Mouse (Mus musculus) erythroblast, embryonic 14.5 days (primary cell): ENCODE results near the gene Erc2. TPM values are rescaled to one million over a fixed set of nuclear protein-coding genes. Genes with fewer than 3 reads are reported as not detected.

Experiments used
- H3K27me3 ChIP-seq: 2 replicates; pipeline ENCODE4 v1.6.1; 2012; ENCODE audit warnings: inconsistent platforms; ENCODE audit not compliant: control insufficient read depth
- H3K36me3 ChIP-seq: 2 replicates; pipeline ENCODE4 v1.6.1; 2012; ENCODE audit warnings: mild to moderate bottlenecking, inconsistent platforms; ENCODE audit not compliant: control insufficient read depth
- H3K4me1 ChIP-seq: 2 replicates; pipeline ENCODE4 v1.6.1; 2012; ENCODE audit warnings: inconsistent platforms; ENCODE audit not compliant: control insufficient read depth
- H3K4me3 ChIP-seq: replicated peaks from 2 replicates; pipeline ENCODE3; 2012; ENCODE audit warnings: moderate library complexity, mild to moderate bottlenecking, inconsistent platforms
- H3K9me3 ChIP-seq: 2 replicates; pipeline ENCODE4 v1.6.1; 2012; ENCODE audit warnings: low read length, inconsistent platforms, mixed read lengths; ENCODE audit not compliant: control insufficient read depth
- GATA1 ChIP-seq: IDR thresholded peaks from 2 replicates; pipeline ENCODE4 v1.6.1; 2012; ENCODE audit warnings: low read length, inconsistent platforms, mixed read lengths
- TAL1 ChIP-seq: IDR thresholded peaks from 3 replicates; pipeline ENCODE4 v1.6.1; 2012; ENCODE audit warnings: low read length, inconsistent platforms, mixed read lengths
- polyA plus RNA-seq: library from polyadenylated mRNA; stranded (reverse); fragments of >175 nt; gene quantifications from 2 replicates; pipeline ENCODE4 v1.2.3, GENCODE M21; 2012

Gene Erc2
- polyA plus RNA-seq, 1 experiment, result not detected

GRCm38 (mm10) chr14:28475012-28475411 lies 852.8 kb downstream of the Erc2 start:
- Histone ChIP-seq H3K9me3 (no peaks in the 10 kb centered on the region), H3K27me3 (no peaks in the 10 kb centered on the region), H3K36me3 (no peaks in the 10 kb centered on the region), H3K4me3 (no peak overlapping the region), H3K4me1 (no peaks in the 10 kb centered on the region)
- TF ChIP-seq GATA1 (no peak), TAL1 (no peak)

- H3K4me3 ChIP-seq, result no peak overlapping the region
- H3K4me1 ChIP-seq, result no peaks in the 10 kb centered on the region
- no peaks in the 10 kb centered on the region for H3K36me3 ChIP-seq
- TF ChIP-seq GATA1, result no peak
- TF ChIP-seq TAL1, result no peak
- H3K27me3 ChIP-seq, result no peaks in the 10 kb centered on the region
- no peaks in the 10 kb centered on the region for H3K9me3 ChIP-seq
Measured at GRCm38 (mm10) chr14:28475421-28475820, 853.2 kb downstream of the Erc2 start.

- no peak for TF ChIP-seq GATA1
- TF ChIP-seq TAL1, result no peak
Measured at GRCm38 (mm10) chr14:28476746-28477145, 854.5 kb downstream of the Erc2 start.

GRCm38 (mm10) chr14:28480866-28481265 lies 858.6 kb downstream of the Erc2 start:
- TF ChIP-seq TAL1, result no peak
- TF ChIP-seq GATA1, result no peak
- no peaks in the 10 kb centered on the region for H3K4me1 ChIP-seq
- no peaks in the 10 kb centered on the region for H3K9me3 ChIP-seq
- no peaks in the 10 kb centered on the region for H3K27me3 ChIP-seq
- no peak overlapping the region for H3K4me3 ChIP-seq
- H3K36me3 ChIP-seq, result no peaks in the 10 kb centered on the region

More at GRCm38 (mm10) chr14:28476746-28477145, 854.5 kb downstream of the Erc2 start:
- no peaks in the 10 kb centered on the region for H3K4me1 ChIP-seq
- H3K36me3 ChIP-seq, result no peaks in the 10 kb centered on the region
- H3K27me3 ChIP-seq, result no peaks in the 10 kb centered on the region
- H3K4me3 ChIP-seq, result no peak overlapping the region
- H3K9me3 ChIP-seq, result no peaks in the 10 kb centered on the region

GRCm38 (mm10) chr14:28493806-28494205 lies 871.6 kb downstream of the Erc2 start:
- Histone ChIP-seq H3K27me3 (no peaks in the 10 kb centered on the region), H3K4me1 (no peaks in the 10 kb centered on the region), H3K9me3 (no peaks in the 10 kb centered on the region), H3K36me3 (no peaks in the 10 kb centered on the region), H3K4me3 (no peak overlapping the region)
- TF ChIP-seq GATA1 (no peak), TAL1 (no peak)

- Histone ChIP-seq H3K36me3 (no peaks in the 10 kb centered on the region), H3K27me3 (no peaks in the 10 kb centered on the region), H3K4me3 (no peak overlapping the region), H3K9me3 (no peaks in the 10 kb centered on the region), H3K4me1 (no peaks in the 10 kb centered on the region)
- TF ChIP-seq TAL1 (no peak), GATA1 (no peak)
Measured at GRCm38 (mm10) chr14:28494273-28494672, 872.0 kb downstream of the Erc2 start.

GRCm38 (mm10) chr14:28501216-28501878 lies 879.1 kb downstream of the Erc2 start:
- peaks cover 38% of the 10 kb centered on the region for H3K27me3 ChIP-seq
- H3K36me3 ChIP-seq, result no peaks in the 10 kb centered on the region
- no peak overlapping the region for H3K4me3 ChIP-seq
- no peaks in the 10 kb centered on the region for H3K9me3 ChIP-seq
- H3K4me1 ChIP-seq, result no peaks in the 10 kb centered on the region
- TF ChIP-seq TAL1, result no peak
- no peak for TF ChIP-seq GATA1

- Histone ChIP-seq H3K4me1 (no peaks in the 10 kb centered on the region), H3K36me3 (no peaks in the 10 kb centered on the region), H3K4me3 (no peak overlapping the region), H3K27me3 (peaks cover 57% of the 10 kb centered on the region), H3K9me3 (no peaks in the 10 kb centered on the region)
- TF ChIP-seq TAL1 (no peak), GATA1 (no peak)
Measured at GRCm38 (mm10) chr14:28503276-28503675, 881.0 kb downstream of the Erc2 start.

GRCm38 (mm10) chr14:28504101-28505050 lies 882.1 kb downstream of the Erc2 start, which contains the start of gene Wnt5a:
Wnt5a (plus strand) TSS chr14:28504750.
- Histone ChIP-seq H3K27me3 (peaks cover 68% of the 10 kb centered on the region), H3K9me3 (no peaks in the 10 kb centered on the region), H3K36me3 (no peaks in the 10 kb centered on the region), H3K4me3 (peak within 1 kb of the TSS; percentile 30), H3K4me1 (no peaks in the 10 kb centered on the region)
- TF ChIP-seq GATA1, result no peak
- no peak for TF ChIP-seq TAL1
